Mouse (Mus musculus): ENCODE results near the gene Abcb10. TPM values are rescaled to one million over a fixed set of nuclear protein-coding genes. Genes with fewer than 3 reads are reported as not detected.
"Not testable (repeated sequence)": the region's sequence is repeated elsewhere in the genome, so short reads cannot be mapped to it uniquely, and the experiment has no call there.

Gene Abcb10
- 16.2 and 16.7 TPM in 2 replicates for polyA plus RNA-seq (2012; rRNA removed)

DNA sequence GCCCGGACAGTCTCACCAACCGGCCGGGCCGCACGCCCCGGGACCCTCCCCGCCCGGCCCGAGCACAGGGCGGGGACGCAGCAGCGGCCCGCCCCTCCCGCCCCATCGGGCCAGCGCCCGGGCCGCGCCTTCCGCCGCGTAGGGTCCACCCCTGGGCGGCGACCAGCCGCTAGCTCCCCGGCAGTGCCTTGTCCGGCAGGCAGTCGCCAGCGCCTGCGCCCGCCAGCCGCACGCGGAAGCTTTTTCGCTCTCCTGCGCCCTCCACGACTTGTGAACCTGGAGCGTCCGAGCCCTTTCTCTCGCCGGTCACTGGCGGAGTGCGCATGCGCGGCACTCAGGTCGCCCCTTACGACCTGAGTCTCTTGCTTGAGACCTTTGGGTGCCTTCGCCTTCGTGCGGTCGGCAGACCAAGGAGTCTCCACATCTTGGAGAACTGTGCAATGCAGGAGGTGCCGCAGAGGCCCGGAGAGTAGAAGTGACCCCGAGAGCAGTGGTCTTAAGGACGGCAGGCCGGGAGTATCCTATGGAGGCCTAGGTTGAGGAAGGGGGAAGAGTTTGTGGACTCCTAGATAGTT is at the start of gene Abcb10:
Gene Abcb10, minus strand, starts transcription at position 297 of the 575 bp plus-strand sequence.
- no peak for DNase-seq (ENCODE audit: low read depth)

DNA sequence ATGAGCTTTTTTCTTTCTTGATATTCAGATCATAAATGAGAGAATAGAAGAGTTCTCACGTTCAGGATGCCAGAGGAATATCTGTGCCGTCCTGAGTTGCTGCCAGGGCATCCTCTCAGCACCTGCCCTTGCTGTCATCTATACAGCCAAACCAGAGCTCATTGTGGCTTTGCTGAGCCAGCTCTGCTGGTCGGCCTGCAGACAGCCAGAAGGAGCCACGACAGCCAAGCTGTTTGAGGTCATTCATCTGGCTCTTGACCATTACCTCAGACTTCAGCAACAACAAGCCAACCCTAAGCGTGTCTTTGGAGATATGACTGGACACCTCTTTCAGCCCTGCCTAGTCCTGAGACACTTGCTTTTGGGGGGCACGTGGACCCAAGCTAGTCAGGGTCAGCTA is 44.9 kb upstream of the Abcb10 start:
- no peak for DNase-seq (ENCODE audit: low read depth)

DNA sequence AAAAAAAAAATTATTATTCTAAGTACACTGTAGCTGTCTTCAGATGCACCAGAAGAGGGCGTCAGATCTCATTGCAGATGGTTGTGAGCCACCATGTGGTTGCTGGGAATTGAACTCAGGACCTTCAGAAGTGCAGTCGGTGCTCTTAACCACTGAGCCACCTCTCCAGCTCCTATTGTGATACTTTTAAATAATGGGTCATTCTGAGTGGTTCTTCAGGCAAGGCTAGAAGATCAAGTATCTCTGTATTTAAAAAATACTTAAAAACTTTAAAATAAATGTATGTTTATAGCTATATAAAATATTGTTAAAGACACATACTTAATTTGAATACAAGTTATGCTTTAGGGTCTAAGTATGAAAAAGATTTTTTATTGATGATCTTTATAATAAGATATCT is 43.3 kb upstream of the Abcb10 start:
- not testable (repeated sequence) for DNase-seq (ENCODE audit: low read depth)

DNA sequence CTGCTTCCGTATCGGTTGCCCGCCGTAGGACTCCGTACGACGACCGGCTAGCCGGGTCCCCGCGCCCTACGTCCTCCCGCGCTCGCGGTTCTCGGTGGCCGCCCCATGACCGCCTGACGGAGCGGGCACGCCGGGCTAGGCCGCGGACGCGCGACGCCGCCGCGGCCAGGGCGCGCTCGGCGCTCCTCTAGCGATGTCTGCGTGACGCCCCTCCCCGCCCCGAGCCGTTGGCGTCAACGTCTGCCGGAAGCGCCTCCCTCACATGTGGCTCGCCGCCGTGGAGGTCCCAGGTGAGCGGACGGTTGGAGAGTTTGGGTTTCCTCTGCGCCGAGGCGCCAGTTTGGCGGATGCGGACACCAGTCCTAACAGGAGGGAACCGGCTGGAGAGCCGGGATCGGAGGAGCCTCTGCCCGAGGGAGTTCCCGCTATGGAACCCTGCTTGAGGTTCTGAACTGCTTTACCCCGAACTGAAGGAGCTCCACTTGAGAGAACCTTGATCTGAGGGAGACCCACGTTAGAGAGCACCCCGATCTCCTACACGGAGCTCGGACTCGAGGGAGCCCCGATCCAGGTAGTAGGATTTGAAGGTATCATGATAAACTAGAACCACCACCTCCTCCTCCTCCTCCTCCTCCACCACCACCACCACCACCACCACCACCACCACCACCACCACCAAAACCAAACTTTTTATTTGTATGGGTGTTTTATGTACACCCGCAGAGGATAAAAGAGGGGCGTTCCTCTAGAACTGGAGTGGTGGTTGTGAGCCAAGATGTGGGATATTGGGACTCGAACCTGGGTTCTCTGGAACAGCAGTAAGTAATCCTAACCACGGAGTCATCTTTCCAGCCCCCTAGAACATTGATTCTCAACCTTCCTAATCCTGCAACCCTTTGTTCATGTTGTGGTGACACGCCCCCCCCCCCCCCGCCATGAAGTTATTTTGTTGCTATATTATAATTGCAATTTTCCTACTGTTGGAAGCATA is 38.6 kb upstream of the Abcb10 start, which contains the start of the genes Taf5l and Urb2:
Gene Taf5l, minus strand, starts transcription at position 161 of the 991 bp plus-strand sequence.
Gene Urb2, plus strand, starts transcription at position 272 of the 991 bp plus-strand sequence.
- no peak for DNase-seq (ENCODE audit: low read depth)

DNA sequence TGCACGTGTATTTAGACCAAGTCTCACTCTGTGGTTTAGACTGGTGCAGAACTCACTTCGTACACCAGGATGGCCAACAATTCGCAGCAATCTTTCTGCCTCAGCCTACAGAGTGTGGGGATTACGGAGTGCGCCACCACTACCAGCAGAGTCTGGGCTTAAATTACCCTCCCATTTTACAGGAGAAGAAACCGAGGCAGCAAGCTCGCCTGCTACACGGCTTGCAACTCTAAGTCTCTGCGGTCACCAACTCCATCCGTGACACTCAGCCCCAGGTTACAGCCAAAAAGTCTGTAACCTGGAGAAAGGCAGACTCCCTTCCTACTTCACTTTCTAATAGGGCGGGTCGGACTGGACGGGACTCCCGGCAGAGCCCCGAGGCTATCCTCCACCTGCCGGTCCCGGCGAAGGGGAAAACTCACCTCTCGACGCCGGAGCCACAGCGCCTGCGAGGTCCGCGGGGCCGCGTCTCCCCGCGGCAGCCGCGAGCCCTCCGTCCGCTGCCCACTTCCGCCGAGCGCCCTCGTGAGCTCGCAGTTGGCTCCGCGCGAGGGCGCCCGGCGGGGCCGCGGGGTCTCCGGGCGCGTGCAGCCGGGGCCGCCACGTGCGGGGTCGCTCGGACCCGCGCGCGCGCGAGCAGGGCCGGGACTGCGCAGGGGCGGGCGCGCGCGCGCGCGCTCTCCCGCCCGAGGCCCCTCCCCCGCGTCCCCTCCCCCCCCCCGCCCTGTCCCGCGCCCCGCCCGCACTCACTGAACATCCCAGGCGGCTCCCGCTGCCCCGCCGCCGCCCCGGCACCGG is 37.7 kb upstream of the Abcb10 start:
- DNase-seq (ENCODE audit: low read depth): no peak

DNA sequence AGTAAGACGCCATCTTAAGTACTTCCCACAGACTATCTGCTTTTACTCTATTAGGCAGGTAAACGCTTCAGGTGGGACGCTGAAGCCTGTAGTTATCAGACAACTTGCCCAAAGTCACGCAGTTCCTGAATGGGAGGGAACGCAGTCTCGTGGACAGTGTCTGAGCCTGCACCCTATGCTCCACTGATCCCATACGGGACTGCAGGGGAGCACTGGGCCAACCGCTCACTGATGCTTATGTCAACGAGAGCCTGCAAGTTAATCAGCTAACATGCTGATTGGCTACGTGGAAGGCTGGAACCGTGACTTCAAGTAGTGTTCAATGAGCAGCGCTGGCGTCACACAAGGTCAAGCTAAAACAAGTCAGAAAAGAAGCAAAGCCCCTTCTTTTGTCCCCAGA is 36.9 kb upstream of the Abcb10 start:
- DNase-seq (ENCODE audit: low read depth): no peak

DNA sequence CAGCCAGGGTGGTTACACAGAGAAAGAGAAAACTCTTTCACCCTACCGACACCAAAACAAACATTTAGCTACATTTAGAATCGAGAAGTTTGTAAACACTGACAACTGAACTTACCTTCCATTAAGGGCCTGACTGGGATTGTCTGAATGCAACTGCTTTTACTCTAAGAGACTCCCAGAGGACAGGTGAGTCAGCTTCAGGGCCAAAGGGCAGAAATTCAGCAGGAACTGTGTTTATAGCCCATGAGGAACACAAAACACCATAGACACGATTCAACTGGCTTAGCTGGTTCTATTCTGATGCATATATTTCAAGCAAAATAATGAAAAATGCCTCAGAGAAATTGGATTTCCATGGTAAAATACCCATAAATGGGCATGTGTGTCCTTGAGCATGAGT is 31.8 kb upstream of the Abcb10 start:
- DNase-seq (ENCODE audit: low read depth): no peak

DNA sequence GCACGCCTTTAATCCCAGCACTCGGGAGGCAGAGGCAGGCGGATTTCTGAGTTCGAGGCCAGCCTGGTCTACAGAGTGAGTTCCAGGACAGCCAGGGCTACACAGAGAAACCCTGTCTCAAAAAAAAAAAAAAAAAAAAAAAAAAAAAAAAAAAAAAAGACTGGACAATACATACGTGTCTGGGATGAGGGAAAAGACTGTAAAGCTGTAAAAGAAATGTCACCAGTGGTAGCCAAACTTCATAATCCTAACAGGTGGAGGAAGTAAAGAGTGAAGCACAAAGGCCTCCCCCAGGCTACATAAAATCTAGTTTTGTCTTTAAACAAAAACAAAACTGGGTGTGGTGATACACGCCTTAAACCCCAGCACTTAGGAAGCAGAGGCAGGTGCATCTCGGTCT is 31.4 kb upstream of the Abcb10 start:
- DNase-seq (ENCODE audit: low read depth): not testable (repeated sequence)

DNA sequence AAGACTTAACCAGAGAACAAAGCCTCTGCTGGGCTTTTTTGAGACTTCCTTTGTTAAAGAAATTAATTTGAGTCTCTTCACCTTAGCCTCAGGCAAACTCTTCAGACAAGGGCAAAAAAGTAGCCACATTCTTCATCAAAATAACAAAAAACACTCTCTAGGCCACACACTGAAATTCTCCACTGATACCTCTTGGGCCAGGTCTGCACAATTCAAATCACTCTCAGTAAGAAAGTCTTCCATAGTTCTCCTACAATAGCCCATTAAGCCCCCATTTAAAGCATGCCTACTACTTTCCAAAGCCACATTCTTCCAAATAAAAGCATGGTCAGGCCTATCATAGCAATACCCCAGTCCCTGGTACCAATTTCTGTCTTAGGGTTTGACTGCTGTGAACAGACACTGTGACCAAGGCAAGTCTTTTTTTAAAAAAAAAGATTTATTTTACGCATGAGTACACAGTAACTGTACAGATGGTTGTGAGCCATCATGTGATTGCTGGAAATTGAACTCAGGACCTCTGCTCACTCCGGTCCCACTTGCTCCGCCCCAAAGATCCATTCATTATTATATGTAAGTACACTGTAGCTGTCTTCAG is 29.2 kb upstream of the Abcb10 start:
- DNase-seq (ENCODE audit: low read depth): no peak

DNA sequence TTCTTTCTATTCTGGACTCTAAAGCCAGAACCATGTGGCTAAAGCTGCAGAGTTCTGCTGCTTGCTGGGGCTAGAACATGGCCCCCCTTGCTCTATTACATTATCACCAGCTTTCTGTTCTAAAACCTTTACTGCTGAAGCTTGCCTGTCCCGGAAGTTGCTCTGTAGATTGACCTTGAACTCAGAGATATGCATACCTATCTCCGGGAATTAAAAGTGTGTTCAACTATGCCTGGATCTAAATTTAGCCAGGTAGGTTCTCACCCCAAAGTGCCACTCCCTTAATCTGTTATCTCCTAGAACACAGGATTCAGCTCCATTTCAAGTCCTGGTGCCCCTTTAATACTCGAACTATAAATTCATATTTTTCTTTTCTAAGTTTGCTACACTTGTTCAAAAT is 28.7 kb upstream of the Abcb10 start:
- no peak for DNase-seq (ENCODE audit: low read depth)

DNA sequence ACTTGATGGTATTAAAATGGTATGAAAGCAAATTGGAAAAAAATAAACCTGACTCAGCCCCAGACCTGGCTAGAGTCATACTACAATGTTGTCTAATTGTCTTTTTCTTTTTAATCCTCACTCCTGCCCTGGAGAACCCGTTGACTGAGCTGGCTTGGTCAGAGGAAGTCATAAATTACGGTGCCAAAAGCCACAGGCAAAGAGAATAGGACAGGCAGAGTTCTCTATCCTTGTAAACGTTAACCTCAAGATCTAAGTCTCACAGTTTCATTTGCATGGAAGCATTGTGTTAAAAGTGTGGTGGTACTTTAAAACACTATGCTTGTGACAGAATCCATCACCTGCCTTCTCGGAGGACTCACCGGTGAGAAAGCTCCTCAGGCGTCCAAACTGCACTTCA is 24.9 kb upstream of the Abcb10 start:
- no peak for DNase-seq (ENCODE audit: low read depth)

DNA sequence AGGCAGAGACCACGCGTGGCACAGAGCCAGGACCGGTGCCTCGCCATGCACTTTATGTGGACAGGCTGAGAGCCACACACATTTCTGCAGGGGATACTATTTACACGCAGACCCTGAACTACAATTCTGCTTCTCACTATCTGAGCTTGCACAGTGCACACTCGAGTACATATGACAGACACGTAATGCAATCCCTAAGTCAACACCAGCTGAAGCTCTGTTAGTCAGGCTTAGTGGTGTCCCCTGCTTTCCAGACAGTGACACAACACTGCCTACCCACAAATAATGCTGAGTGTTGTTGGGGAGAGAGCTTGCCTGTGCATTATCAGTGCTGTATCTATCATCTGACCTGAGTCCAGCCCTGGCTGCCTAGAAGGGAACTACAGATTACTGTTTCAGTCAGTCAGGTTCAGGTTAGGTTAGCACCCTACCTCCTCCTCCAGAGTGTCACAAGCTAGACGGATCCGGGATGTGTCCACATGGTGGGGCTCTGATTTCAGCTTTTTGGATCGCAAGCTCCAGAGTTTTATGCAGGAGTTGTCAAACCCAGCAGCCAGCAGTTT is 19.7 kb upstream of the Abcb10 start:
- no peak for DNase-seq (ENCODE audit: low read depth)

DNA sequence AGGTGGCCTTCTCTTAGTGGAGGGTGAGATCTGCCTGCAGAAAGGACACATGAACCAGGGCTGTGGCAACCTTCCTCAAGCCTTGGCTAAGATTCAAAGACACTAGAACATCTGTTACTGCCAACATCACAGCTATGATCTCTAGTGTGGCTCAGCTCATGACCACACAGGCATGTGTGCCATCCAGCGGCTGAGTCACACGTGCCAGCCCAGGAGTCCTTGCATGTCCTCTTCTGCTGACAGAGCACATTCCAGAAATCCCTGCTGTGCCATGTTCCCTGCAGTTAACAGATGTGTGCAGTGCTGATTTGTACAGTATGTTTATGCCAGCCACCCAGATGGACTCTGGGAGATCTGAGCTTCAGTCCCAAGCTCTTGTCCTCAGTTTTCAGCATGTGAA is 16.6 kb upstream of the Abcb10 start:
- no peak for DNase-seq (ENCODE audit: low read depth)

DNA sequence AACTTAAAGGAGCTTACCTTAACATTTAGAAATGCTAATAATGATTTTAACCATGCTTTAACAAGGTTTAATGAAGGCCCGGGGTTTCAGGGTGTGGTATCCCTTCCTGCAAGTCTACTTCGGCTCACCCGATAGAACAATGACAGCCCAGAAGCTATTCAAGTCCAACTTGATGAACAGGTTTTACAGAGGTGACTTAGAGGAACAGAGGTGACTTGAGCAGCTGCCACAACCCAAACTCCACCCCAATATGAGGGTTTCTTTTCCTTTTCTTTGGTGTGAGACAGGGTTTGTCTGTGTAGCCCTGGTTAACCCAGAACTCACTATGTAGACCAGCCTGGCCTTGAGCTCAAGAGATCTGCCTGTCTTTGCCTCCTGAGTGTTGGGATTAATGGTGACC is 11.1 kb upstream of the Abcb10 start:
- DNase-seq (ENCODE audit: low read depth): peak; percentile 86

DNA sequence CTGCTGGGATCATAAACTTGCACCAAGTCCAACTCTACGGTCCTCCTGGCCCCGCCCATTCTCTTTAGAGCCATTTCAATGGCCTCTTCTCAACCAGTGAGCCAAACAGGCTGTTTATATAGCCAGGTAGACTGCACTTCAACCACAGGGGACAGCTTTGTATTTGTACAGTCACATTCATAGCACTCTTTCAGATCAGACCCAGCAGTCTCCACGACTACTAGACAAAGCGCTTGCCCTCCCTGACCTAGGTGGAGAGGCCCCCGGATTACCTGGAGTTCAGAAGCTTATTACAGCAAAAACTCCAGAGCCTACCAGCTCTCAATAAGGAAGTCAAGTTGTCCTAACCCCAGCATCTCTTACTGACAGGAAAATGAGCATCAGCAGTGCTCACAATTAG is 10.7 kb upstream of the Abcb10 start:
- no peak for DNase-seq (ENCODE audit: low read depth)

DNA sequence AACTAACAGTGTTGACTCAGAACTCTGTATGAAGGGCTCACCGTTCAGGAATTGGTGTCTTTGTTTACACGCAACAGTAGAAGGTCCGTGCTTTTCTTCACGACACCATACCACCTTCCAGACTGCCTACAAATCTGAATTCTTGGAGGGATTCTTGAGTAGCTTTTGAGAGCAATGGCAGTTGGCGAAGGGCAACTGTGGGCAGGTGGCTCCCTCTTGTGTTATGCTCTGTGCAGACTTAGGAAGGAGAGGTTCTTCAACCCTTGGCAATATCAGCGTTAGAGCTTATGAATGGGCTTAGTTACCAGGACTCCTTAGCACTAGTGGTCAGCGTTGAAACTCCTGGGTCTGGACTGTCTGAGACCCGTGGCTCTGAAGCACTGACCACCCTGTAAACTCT is 9.7 kb upstream of the Abcb10 start:
- DNase-seq (ENCODE audit: low read depth): no peak

DNA sequence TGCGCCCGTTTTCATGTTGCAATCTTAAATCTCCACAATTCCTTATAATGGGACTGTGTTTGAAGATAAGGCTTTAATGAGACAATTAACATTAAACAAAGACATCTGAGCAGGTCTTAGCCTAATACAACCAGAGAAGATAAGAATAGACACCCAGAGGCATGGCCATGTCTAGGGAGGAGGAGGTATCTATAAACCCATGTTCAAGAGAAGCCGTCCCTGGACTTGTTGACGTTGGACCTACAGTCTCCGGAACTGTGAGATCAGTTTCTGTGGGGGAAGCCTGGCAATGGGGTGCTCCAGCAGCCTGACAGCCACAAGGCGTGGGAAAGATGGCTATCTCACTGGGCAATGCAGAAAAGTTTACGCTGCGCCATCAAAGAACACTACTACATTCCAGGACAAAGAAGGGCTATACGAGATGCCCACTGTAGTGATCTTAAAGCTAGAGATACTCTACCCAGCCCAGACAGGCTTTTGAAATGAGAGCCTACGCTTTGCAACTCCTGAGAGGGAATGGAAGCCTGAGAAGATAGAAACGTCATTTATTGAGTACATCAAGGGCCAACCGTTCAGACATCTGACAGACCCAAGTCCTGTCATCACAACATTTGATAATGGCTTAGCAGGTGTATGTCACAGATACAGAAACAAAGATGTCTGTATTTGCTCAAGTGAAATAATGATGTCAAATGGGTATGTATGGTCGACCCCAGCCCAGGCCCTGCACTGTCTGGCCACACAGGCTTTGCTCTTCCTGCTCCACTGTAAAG is 7.5 kb upstream of the Abcb10 start:
- no peak for DNase-seq (ENCODE audit: low read depth)

DNA sequence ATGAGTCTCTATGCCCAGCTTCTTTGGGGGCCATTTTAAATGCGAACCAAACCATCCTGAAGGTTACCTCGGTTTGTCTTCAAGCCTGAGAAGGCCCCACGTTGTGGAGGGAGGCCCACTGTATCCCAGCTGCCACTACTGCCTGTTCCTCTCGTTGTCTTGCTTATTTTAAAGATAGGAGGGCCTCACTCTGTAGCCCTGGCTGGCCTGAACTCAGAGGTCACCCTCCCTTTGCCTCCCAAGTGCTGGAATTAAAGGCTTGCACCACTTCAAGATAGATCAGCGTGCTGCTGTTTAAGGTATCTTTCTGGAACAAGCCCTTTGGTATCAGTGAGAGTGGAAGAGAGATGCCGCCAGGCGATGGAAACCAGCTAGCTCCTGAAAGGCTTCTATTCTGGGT is 6.2 kb upstream of the Abcb10 start:
- no peak for DNase-seq (ENCODE audit: low read depth)

DNA sequence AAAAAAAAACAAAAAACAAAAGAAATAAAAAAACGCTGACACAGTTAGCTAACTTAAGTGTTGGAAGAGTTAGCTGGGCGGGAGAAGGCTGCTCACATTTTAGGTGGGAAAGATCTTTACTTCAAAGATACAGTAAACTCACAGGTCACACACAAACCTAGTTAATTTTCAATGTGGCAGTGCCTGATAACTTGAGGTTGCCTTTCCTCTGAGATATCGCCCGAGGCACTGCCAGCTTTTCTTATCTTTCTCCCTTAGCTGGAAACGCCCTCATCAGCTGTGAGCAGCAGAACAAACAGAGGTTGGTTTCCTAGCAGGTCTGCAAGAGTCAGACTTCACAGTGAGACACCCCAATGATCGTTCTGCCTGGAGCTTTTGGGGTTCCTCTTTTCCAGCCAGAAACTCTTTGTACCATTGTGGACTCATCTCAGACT is 5.7 kb upstream of the Abcb10 start:
- DNase-seq (ENCODE audit: low read depth): no peak

DNA sequence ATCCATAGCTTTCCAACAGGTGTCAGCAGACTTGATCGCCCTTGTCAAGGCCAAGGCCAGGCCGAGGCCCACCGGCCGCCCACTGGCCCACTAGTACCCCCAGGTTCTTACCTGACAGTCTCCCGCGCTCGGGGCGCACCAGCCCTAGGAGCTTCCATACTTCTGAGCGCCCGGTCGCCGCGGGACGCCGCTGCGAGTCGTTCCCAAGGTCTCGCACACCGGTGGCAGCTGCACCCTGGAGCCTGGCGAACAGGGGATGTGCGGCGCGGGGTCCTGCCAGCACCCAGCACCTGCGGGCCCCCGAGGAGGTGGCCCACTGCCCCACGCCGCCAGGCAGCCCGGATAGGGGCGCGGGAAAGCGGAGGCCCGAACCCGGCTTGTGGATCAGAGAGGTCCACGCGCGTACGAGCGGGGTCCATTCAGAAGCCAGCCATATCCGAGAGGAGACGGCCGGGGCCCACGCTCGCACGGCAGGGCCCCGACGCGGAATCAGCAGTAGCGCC is 580 bp downstream of the Abcb10 start:
- no peak for DNase-seq (ENCODE audit: low read depth)

Measured in gonadal fat pad, adult 2 months (tissue).